Mouse (Mus musculus): Measurements from ENCODE around the gene Kel. TPM values are rescaled to one million over a fixed set of nuclear protein-coding genes. Genes with fewer than 3 reads are reported as not detected.

Gene Kel
- polyA plus RNA-seq, 1 experiment, result not detected

DNA sequence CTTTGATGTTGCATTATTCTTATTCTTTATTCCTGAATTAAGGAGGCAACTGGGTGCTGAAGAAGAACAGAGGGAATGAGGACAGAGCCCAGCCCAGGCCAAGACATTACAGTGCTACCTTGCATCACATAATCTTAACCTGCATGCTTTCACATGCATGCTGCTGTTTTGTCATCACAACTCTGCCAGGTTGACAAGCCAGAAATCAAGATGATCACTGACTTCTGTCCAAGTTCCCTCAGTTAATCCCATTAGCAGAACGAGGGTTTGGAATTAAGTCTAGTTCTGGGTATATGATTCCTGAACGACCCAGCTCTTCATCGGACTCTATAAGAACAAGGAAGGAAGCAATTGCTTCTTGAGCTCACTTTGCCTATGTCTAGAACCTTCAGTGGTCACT is 57.9 kb downstream of the Kel start:
- H3ac ChIP-seq (ENCODE audit: control insufficient read depth, insufficient read length), result no peak overlapping the region
- H3K36me3 ChIP-seq (ENCODE audit: control insufficient read depth, insufficient read depth), result no peaks in the 10 kb centered on the region
- TF ChIP-seq TCF3 (IDR thresholded peaks at IDR 0.05; ENCODE audit: insufficient read length, low read depth) (no peak), USF1 (IDR thresholded peaks at IDR 0.05; ENCODE audit: low read depth) (no peak), POLR2AphosphoS2 (IDR thresholded peaks at IDR 0.05; ENCODE audit: insufficient read length, low read depth) (no peak), MYOD1 (IDR thresholded peaks at IDR 0.05; ENCODE audit: control insufficient read depth in 1 of 3, insufficient read length in 2 of 3, low read depth in 2 of 3) (no peak), REST (IDR thresholded peaks at IDR 0.05; ENCODE audit: insufficient read depth, insufficient read length) (no peak), E2F4 (IDR thresholded peaks at IDR 0.05; ENCODE audit: insufficient read depth) (no peak), POLR2A (IDR thresholded peaks at IDR 0.05; ENCODE audit: insufficient read length, low read depth) (no peak)
- H3K79me2 ChIP-seq (ENCODE audit: control insufficient read depth, insufficient read depth), result no peaks in the 10 kb centered on the region
- no peaks in the 10 kb centered on the region for H3K27me3 ChIP-seq (ENCODE audit: control insufficient read depth, insufficient read depth, insufficient read length)
- no peak overlapping the region for H3K4me3 ChIP-seq
- no peak overlapping the region for H3K4me2 ChIP-seq (ENCODE audit: low read depth)

DNA sequence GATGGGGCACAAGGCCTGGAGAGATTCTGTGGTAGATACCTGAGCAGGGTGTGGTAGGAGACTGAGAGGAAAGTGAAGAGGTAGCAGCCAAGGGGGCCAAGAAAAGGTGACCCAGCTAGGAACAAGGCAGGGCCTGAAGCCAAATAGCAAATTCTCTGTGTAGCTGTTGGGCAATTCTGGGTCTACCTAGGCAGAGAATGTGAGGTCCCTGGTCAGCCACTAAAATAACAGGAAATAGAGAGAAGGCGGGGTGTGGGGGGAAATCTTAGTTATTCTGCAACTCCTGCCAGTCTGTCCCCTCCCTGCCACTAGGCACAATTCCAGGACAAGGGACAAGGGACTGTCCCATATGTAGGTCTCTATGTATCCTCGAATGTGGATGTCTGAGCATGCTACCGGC is 60.9 kb downstream of the Kel start:
- H3ac ChIP-seq (ENCODE audit: control insufficient read depth, insufficient read length), result no peak overlapping the region
- no peak overlapping the region for H3K4me2 ChIP-seq (ENCODE audit: low read depth)
- no peaks in the 10 kb centered on the region for H3K27me3 ChIP-seq (ENCODE audit: control insufficient read depth, insufficient read depth, insufficient read length)
- no peak overlapping the region for H3K4me3 ChIP-seq
- no peak for TF ChIP-seq USF1 (IDR thresholded peaks at IDR 0.05; ENCODE audit: low read depth)
- no peaks in the 10 kb centered on the region for H3K79me2 ChIP-seq (ENCODE audit: control insufficient read depth, insufficient read depth)
- no peaks in the 10 kb centered on the region for H3K36me3 ChIP-seq (ENCODE audit: control insufficient read depth, insufficient read depth)

DNA sequence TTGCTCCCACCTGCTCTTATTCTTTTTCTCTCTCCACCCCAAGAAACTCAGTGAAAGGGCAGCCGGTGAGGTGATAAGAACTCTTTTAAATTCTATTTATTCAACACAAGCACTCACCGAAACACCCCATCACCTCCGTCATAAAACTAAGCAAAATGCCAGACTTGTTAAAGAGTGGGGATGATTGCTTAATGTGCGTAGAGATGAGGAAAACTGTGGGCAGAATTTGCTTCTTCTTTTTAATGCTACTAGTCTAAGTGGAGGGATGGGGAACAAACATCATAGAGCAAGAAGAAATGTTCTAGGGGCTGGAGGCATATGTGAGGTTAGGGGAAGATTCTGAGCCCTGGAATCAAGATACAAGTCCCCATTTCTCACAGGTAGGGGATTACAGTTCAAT is 61.4 kb downstream of the Kel start:
- no peak overlapping the region for H3K4me2 ChIP-seq (ENCODE audit: low read depth)
- no peaks in the 10 kb centered on the region for H3K36me3 ChIP-seq (ENCODE audit: control insufficient read depth, insufficient read depth)
- H3ac ChIP-seq (ENCODE audit: control insufficient read depth, insufficient read length), result no peak overlapping the region
- H3K4me3 ChIP-seq, result no peak overlapping the region
- H3K79me2 ChIP-seq (ENCODE audit: control insufficient read depth, insufficient read depth), result no peaks in the 10 kb centered on the region
- no peak for TF ChIP-seq MAX (IDR thresholded peaks at IDR 0.05; ENCODE audit: low read depth)
- TF ChIP-seq MYOD1 (IDR thresholded peaks at IDR 0.05; ENCODE audit: control insufficient read depth in 1 of 3, insufficient read length in 2 of 3, low read depth in 2 of 3), result no peak
- no peak for TF ChIP-seq MYOG (IDR thresholded peaks at IDR 0.05; ENCODE audit: control insufficient read depth in 1 of 3, insufficient read depth in 1 of 3, insufficient read length in 2 of 3, low read depth in 2 of 3)
- TF ChIP-seq USF1 (IDR thresholded peaks at IDR 0.05; ENCODE audit: low read depth), result no peak
- TF ChIP-seq SRF (IDR thresholded peaks at IDR 0.05; ENCODE audit: control insufficient read depth, insufficient read length, low read depth), result no peak
- no peak for TF ChIP-seq REST (IDR thresholded peaks at IDR 0.05; ENCODE audit: insufficient read depth, insufficient read length)
- TF ChIP-seq TCF3 (IDR thresholded peaks at IDR 0.05; ENCODE audit: insufficient read length, low read depth), result no peak
- no peak for TF ChIP-seq E2F4 (IDR thresholded peaks at IDR 0.05; ENCODE audit: insufficient read depth)
- no peak for TF ChIP-seq POLR2A (IDR thresholded peaks at IDR 0.05; ENCODE audit: insufficient read length, low read depth)
- TF ChIP-seq POLR2AphosphoS2 (IDR thresholded peaks at IDR 0.05; ENCODE audit: insufficient read length, low read depth), result no peak
- TF ChIP-seq CEBPB (IDR thresholded peaks at IDR 0.05; ENCODE audit: insufficient read depth, poor library complexity, severe bottlenecking), result no peak
- no peak for TF ChIP-seq TCF12 (IDR thresholded peaks at IDR 0.05; ENCODE audit: insufficient read depth, poor library complexity, severe bottlenecking)
- H3K27me3 ChIP-seq (ENCODE audit: control insufficient read depth, insufficient read depth, insufficient read length), result no peaks in the 10 kb centered on the region

DNA sequence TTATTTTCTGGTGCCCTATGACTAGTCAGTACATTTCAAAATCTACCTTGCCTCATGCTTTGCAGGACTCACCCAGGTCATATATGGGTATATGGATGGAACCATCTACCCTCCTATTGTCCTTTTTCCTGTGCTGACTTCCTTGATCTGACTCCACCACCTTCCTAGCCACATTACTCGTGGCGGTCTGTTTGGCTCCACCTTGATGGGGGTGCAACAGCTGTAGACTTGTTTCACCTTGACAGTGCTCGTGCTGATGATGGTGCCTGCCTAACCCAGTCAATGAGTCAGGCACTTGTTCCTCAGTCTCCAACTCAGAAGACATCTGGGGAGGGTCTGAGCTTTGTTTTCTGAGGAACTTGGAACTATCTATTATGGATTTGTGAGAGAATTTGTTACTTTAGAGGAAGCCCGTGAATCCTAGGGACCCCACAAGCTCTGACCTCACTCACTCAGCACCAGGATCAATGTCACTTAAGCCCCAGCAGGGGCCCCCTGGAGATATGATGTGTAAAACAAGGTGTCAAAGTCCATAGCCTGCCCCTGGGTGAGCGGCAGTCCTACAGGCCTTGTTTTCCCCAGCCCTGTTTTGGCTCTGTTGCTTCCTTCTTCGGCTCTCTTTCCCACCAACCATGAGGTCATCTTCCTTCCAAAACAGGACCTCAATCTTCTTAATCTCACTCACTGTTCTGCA is 62.8 kb downstream of the Kel start:
- Histone ChIP-seq H3K4me2 (ENCODE audit: low read depth) (no peak overlapping the region), H3ac (ENCODE audit: control insufficient read depth, insufficient read length) (no peak overlapping the region)

DNA sequence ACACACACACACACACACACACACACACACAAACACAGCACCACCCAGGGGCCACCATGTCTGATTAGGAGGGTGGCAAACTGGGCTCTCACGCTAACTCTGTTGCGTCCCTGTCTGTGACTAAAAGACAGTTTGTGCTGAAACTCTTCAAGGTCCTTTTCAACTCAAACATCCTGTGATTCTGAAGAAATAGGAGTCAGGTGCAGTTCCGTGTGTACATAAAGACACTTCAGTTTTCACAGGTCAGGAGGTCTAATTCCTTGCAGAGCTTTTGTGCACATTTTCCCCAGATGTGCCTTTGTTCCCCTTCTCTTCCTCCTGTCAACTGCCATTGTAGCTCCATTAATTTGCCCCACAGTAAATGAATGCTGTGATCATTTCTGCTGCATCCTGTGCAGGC is 63.7 kb downstream of the Kel start:
- no peak for TF ChIP-seq POLR2A (IDR thresholded peaks at IDR 0.05; ENCODE audit: insufficient read length, low read depth)
- TF ChIP-seq MYOG (IDR thresholded peaks at IDR 0.05; ENCODE audit: control insufficient read depth in 1 of 3, insufficient read depth in 1 of 3, insufficient read length in 2 of 3, low read depth in 2 of 3), result no peak
- TF ChIP-seq E2F4 (IDR thresholded peaks at IDR 0.05; ENCODE audit: insufficient read depth), result no peak
- TF ChIP-seq USF1 (IDR thresholded peaks at IDR 0.05; ENCODE audit: low read depth), result no peak
- no peak for TF ChIP-seq SRF (IDR thresholded peaks at IDR 0.05; ENCODE audit: control insufficient read depth, insufficient read length, low read depth)
- TF ChIP-seq POLR2AphosphoS2 (IDR thresholded peaks at IDR 0.05; ENCODE audit: insufficient read length, low read depth), result no peak
- no peak for TF ChIP-seq TCF3 (IDR thresholded peaks at IDR 0.05; ENCODE audit: insufficient read length, low read depth)
- no peak for TF ChIP-seq MAX (IDR thresholded peaks at IDR 0.05; ENCODE audit: low read depth)
- no peak for TF ChIP-seq REST (IDR thresholded peaks at IDR 0.05; ENCODE audit: insufficient read depth, insufficient read length)
- TF ChIP-seq TCF12 (IDR thresholded peaks at IDR 0.05; ENCODE audit: insufficient read depth, poor library complexity, severe bottlenecking), result no peak
- no peak for TF ChIP-seq CEBPB (IDR thresholded peaks at IDR 0.05; ENCODE audit: insufficient read depth, poor library complexity, severe bottlenecking)
- no peak for TF ChIP-seq MYOD1 (IDR thresholded peaks at IDR 0.05; ENCODE audit: control insufficient read depth in 1 of 3, insufficient read length in 2 of 3, low read depth in 2 of 3)
- Histone ChIP-seq H3K4me2 (ENCODE audit: low read depth) (no peak overlapping the region), H3K79me2 (ENCODE audit: control insufficient read depth, insufficient read depth) (no peaks in the 10 kb centered on the region), H3K36me3 (ENCODE audit: control insufficient read depth, insufficient read depth) (no peaks in the 10 kb centered on the region), H3K4me3 (no peak overlapping the region), H3K27me3 (ENCODE audit: control insufficient read depth, insufficient read depth, insufficient read length) (no peaks in the 10 kb centered on the region), H3ac (ENCODE audit: control insufficient read depth, insufficient read length) (no peak overlapping the region)

More for the DNA sequence above, 62.8 kb downstream of the Kel start:
- Histone ChIP-seq H3K36me3 (ENCODE audit: control insufficient read depth, insufficient read depth) (no peaks in the 10 kb centered on the region), H3K4me3 (no peak overlapping the region), H3K27me3 (ENCODE audit: control insufficient read depth, insufficient read depth, insufficient read length) (no peaks in the 10 kb centered on the region), H3K79me2 (ENCODE audit: control insufficient read depth, insufficient read depth) (no peaks in the 10 kb centered on the region)
- TF ChIP-seq POLR2A (IDR thresholded peaks at IDR 0.05; ENCODE audit: insufficient read length, low read depth), result no peak
- no peak for TF ChIP-seq MAX (IDR thresholded peaks at IDR 0.05; ENCODE audit: low read depth)
- TF ChIP-seq POLR2AphosphoS2 (IDR thresholded peaks at IDR 0.05; ENCODE audit: insufficient read length, low read depth), result no peak
- no peak for TF ChIP-seq TCF12 (IDR thresholded peaks at IDR 0.05; ENCODE audit: insufficient read depth, poor library complexity, severe bottlenecking)
- no peak for TF ChIP-seq MYOD1 (IDR thresholded peaks at IDR 0.05; ENCODE audit: control insufficient read depth in 1 of 3, insufficient read length in 2 of 3, low read depth in 2 of 3)
- TF ChIP-seq E2F4 (IDR thresholded peaks at IDR 0.05; ENCODE audit: insufficient read depth), result no peak
- no peak for TF ChIP-seq SRF (IDR thresholded peaks at IDR 0.05; ENCODE audit: control insufficient read depth, insufficient read length, low read depth)
- TF ChIP-seq REST (IDR thresholded peaks at IDR 0.05; ENCODE audit: insufficient read depth, insufficient read length), result no peak
- no peak for TF ChIP-seq MYOG (IDR thresholded peaks at IDR 0.05; ENCODE audit: control insufficient read depth in 1 of 3, insufficient read depth in 1 of 3, insufficient read length in 2 of 3, low read depth in 2 of 3)
- TF ChIP-seq CEBPB (IDR thresholded peaks at IDR 0.05; ENCODE audit: insufficient read depth, poor library complexity, severe bottlenecking), result no peak
- no peak for TF ChIP-seq USF1 (IDR thresholded peaks at IDR 0.05; ENCODE audit: low read depth)
- TF ChIP-seq TCF3 (IDR thresholded peaks at IDR 0.05; ENCODE audit: insufficient read length, low read depth), result no peak

All from myocyte (in vitro differentiated cells).